Mouse (Mus musculus): ENCODE results near the gene Krtap5-4. TPM values are rescaled to one million over a fixed set of nuclear protein-coding genes. Genes with fewer than 3 reads are reported as not detected.
A peak's percentile ranks its signal among the peaks of the same experiment; 100 is the strongest.
"Not testable (repeated sequence)": the region's sequence is repeated elsewhere in the genome, so short reads cannot be mapped to it uniquely, and the experiment has no call there.

Gene Krtap5-4
- total RNA-seq, 2 experiments from 2014 or later = not detected

DNA sequence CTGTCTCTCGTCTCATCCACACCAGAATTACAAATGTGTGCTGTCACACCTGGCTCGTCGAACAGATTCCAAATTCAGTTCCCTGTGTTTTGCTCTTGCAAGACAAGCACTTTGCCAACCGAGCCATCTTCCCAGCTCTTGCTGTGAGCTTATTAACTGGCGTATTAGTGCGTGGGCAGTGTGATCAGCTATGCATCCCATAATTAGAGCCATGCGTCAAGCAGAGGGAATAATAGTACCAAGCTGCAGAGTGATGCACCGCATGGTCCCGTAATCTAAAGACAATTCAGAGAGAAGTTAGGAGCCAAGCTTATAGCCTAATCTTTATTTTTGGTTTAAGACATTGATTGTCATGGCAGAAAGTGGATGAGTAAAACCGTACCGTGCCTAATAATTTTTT is 15.8 kb downstream of the Krtap5-4 start:
- intact Hi-C loops (cut with DNase I) = loop anchor here (5.0 kb wide), 1 partner anchor 178 kb away; the partner anchor contains the start of gene Tnnt3
- DNase-seq (ENCODE audit: low spot score in 2 of 2) = no peak

DNA sequence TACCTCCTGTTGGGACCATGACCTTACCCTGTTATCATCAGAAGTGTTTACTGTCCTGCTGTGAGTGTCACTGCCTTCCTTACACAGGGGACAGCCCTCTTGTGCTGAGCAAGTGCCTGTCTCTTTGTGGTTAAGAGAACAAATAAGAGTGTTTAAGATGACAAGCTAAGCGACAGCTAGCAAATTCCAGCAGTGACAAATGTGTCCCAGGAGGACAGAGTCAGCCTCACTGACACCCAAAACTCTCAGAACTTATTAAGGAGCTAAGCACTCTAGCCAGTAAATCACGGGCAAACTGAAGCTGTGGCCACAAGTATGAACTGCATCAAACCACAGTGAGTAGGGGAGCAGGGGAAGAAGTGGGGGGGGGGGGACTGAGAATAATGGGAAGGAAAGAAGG is 17.6 kb downstream of the Krtap5-4 start:
- no peak for DNase-seq (ENCODE audit: low spot score in 2 of 2)
- intact Hi-C loops (cut with DNase I) = no loop called here

DNA sequence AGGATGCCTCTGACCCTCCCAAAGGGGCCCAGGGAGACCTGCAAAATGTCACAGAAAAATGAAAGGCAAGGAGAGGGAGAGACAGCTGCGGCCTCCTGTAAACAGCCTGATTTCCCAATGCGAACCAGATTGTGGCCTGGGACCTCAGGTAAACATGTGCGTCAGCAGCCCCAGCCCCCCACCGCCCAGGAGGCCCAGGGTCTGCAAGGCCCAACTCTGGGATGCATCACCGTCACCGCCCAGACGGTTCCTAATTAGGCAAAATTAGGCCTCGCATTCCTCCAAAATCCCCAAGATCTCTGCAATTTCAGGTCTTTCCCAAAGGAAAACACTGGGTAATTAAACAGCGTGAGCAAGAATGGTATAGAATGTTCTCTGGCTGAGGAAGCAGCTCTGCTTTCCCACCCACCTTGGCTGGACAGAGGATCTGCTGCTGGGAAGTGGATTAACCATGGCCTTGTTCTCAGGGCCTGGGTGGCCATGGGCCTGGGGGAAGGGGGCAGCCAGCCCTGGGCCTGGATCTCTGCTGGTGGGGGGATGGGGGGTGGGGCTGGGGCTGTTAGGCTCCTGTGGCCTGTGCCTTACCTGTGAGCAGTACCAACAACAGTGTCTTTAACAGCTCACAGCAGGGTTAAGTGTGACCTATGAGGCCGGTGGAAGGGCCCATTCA is 18.4 kb downstream of the Krtap5-4 start:
- intact Hi-C loops (cut with DNase I); DNase-seq (ENCODE audit: low spot score in 2 of 2): not testable (repeated sequence)

DNA sequence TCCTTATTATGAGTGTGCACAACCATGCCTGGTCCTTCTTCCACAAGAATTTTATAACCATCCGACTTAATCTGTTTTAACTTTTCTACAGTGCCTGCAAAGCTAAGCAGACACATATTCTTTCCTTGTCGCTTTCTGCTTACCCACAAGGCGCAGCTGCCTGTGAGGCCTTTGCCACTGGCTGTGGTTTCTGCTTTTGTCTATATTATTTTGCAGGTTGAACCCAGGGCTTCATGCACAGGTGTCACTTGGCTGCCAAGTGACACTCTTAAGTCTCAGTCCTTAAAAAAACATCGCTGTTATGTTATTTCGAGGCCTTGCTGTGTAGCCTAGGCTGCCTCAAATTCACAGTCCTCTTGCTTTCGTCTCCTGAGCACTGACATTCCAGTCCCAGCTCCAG is 19.3 kb downstream of the Krtap5-4 start:
- DNase-seq (ENCODE audit: low spot score in 2 of 2) = no peak

DNA sequence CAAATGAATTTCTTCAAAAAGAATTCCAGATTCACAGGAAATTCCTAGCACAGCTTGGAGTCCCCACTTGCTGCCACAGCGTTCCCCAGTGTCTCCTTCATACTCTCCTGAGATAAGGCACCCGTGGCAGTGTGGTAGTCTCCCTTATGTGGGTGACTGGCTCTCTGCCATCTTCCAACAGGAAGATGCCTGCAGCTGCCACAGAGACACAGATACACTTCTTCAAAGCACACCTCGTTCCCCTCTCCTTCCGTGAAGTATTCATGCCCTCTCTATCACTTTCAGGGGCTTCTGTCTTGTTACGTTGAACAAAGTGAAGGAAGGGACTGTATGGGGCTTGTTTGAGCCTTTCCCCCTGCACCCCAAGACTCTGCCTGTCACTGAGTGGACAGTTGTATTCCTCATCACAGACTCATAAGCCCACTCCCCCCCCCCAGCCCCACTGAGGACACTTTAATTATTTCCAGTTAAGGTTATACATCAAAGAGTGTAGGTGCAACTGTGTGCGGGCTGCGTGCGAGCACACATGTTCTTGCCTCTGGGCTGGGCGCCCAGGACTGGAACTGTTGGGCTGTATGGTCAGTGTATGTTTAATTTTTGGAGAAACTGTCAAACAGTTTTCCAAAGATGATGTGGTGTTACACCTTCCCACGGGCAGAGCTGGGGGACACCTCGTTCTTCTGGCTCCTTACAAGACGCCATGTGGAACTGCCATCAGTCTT is 20.2 kb downstream of the Krtap5-4 start:
- intact Hi-C loops (cut with DNase I) = no loop called here
- DNase-seq (ENCODE audit: low spot score in 2 of 2) = peak in 1 of 2 experiments; percentile 20

More for the DNA sequence above, 19.3 kb downstream of the Krtap5-4 start:
- intact Hi-C loops (cut with DNase I) = no loop called here

DNA sequence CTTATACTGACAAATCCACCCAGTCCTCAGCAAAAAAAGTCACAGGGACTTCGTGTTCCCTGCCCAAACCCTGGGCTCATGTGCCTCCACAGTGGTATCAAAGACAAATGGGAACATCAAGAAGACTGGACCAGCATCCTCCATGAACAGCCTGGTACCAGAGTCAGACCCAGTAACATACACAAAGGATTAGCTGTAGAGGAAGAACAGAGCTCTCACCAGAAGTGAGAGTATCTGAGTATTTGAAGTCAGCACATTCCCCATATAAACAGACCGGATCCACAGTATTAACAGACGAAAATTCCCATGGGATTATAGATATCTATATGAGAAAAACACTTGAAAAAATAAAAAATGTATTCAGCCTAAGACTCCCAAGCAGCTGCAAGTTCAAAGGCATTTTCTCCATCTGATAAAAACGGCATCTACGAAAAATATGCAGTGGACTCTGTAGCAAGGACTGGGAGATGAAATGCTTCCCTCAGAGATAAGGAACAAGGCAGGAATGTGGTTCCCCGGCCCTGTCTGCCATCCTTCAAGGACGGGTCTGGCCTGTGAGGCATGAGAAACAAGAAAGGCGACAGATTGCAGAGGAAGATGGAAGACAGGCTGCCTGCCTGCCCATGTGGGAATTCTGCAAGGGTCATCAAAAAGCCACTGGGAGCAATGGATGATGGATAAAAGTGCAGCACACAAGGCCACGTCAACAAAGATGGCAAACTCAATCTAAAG is 23.5 kb downstream of the Krtap5-4 start:
- intact Hi-C loops (cut with DNase I) = no loop called here
- no peak for DNase-seq (ENCODE audit: low spot score in 2 of 2)

DNA sequence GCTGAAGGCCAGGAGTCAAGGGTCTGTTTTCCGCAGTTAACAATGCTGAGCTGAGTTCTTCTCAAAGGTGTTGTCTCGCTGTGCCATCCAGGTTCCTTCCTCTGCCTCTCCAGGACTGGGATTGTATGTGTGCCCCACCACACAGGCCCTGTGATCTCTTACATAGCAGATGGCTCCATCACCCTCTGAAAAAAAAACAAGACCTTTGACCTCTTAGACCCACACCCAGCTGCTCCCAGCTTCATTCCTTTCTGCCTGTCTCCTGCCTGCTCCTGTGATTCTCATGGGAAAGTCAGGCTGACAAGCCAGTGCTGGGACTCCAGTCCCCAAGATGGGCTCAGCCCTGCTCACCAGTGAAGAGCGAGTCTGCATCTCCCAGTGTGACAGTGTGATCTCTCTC is 25.2 kb downstream of the Krtap5-4 start:
- no peak for DNase-seq (ENCODE audit: low spot score in 2 of 2)
- intact Hi-C loops (cut with DNase I) = no loop called here

DNA sequence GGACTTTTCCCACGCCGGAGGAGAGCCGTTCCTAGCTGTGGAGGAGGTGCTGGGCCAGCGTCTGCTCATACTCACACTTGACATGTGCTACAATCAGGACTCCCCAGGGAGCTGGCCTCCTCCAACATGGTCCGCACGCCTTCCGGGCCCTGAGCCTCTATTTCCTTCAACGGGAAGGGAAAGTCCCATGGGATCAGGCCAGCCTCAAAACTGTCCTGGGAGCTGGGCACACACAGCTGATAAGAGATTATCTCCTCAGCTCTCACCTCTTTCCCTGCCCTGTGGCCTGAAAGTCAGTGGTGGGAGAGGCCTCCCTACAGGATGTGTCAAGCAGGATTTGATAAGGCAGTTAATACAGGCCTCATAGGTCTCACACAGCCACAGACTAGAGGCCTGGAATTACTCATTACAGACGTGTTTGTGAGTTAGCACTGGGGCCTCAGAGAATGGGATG is 26.9 kb downstream of the Krtap5-4 start:
- intact Hi-C loops (cut with DNase I) = loop anchor here (5.0 kb wide), 2 partner anchors 167 to 347 kb away; partner anchors contain the start of gene Tnnt3
- no peak for DNase-seq (ENCODE audit: low spot score in 2 of 2)

DNA sequence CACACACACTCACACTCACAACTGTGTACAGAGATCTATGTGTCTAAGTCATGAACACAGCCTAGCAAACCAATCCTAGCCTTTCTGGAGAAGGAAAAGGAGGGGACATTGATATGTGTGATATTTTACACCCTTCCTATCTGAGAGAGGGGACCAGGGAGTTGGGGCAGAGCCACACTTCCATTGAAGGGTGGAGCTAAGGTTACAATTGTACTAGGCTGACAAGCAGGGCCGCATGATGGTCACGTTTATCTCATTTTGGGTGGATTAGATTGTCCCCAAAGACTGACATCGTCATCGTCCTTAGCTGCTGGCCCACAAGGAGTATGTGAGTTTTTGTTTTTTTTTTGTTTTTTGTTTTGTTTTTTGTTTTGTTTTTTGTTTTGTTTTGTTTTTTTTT is 27.9 kb downstream of the Krtap5-4 start:
- no peak for DNase-seq (ENCODE audit: low spot score in 2 of 2)
- intact Hi-C loops (cut with DNase I) = loop anchor here (5.0 kb wide), 2 partner anchors 166 to 346 kb away; partner anchors contain the start of gene Tnnt3

DNA sequence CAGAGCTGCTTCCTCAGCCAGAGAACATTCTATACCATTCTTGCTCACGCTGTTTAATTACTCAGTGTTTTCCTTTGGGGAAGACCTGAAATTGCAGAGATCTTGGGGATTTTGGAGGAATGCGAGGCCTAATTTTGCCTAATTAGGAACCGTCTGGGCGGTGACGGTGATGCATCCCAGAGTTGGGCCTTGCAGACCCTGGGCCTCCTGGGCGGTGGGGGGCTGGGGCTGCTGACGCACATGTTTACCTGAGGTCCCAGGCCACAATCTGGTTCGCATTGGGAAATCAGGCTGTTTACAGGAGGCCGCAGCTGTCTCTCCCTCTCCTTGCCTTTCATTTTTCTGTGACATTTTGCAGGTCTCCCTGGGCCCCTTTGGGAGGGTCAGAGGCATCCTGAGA is 29.4 kb downstream of the Krtap5-4 start:
- not testable (repeated sequence) for DNase-seq (ENCODE audit: low spot score in 2 of 2)
- intact Hi-C loops (cut with DNase I) = loop anchor here (5.0 kb wide), 2 partner anchors 165 to 345 kb away; partner anchors contain the start of gene Tnnt3

DNA sequence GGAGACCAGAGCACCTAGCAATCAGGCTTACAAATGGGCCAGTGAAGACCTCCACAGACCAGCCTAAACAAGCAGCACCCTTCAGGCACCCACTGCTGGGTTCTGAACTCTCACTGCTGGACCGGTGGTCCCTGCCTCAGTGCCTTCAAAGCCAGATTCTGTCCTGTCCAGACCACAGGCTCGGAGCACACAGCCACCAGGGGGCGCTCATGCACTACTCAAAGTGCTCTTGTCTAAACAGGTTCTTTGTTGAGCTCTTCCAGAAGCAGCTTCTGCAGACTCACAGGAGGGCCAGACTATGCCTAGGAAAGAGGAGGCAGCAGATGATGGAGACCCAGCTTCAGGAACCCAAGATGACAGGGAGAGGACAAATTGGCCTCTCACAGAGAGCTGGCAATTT is 30.9 kb downstream of the Krtap5-4 start:
- intact Hi-C loops (cut with DNase I) = loop anchor here (1.0 to 5.0 kb wide), 4 partner anchors 101 to 343 kb away; partner anchors contain the start of gene Tnnt3
- peak; percentile 89 for DNase-seq (ENCODE audit: low spot score in 2 of 2)

DNA sequence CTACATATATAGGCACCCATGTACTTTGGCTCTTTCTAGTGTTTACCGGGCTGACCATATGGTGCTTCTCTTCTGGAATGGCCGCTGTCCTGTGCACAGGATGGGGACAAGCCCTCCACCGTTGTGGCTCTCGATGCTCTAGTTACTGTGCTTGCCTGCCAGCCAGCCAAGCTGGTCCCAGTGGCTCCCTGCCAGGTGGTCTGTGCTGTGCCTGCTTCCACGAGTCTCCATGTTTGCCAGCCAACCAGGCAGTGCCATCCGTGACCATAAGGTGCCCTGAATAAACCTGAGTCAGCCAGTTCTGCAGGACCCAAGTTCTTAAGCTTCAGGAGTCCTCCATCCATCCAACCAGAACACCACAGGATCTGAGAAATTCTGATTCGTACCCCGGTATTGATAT is 31.8 kb downstream of the Krtap5-4 start:
- no peak for DNase-seq (ENCODE audit: low spot score in 2 of 2)
- intact Hi-C loops (cut with DNase I) = loop anchor here (2.0 kb wide), 1 partner anchor 246 kb away; no protein-coding TSS in a partner anchor

DNA sequence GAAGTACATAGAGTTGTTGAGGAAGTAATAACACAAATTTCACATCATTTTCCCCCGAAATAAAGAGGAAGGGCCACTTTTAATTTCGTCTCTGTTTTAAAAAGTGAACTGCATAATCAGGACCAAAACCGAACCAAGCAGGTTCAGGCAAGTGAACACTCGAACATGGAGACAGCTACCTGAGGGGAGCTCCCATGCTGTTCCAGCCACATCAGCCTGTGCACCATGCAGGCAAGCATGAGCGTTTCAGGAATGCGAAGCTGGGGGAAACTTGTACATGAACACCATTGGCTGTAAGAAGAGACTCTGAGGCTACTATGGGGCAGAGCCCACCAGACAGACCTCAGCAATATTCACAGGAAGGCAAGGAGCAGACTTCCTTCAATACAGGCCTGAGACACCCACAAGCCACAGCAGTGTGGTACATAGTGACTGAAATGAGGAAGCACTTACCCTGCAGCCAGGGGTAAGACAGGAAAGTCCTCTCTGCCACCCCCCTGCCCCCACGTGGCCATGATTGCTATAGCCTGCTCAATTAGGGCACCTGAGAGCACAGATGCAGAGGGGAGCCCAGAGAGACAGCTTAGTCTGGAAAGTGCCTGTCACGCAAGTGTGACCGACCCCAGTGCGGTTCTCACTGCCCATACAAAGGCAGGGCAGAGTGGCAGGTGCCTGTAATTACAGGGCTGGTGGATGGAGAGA is 37.1 kb downstream of the Krtap5-4 start:
- peak in 1 of 2 experiments; percentile 34 for DNase-seq (ENCODE audit: low spot score in 2 of 2)
- intact Hi-C loops (cut with DNase I) = no loop called here

DNA sequence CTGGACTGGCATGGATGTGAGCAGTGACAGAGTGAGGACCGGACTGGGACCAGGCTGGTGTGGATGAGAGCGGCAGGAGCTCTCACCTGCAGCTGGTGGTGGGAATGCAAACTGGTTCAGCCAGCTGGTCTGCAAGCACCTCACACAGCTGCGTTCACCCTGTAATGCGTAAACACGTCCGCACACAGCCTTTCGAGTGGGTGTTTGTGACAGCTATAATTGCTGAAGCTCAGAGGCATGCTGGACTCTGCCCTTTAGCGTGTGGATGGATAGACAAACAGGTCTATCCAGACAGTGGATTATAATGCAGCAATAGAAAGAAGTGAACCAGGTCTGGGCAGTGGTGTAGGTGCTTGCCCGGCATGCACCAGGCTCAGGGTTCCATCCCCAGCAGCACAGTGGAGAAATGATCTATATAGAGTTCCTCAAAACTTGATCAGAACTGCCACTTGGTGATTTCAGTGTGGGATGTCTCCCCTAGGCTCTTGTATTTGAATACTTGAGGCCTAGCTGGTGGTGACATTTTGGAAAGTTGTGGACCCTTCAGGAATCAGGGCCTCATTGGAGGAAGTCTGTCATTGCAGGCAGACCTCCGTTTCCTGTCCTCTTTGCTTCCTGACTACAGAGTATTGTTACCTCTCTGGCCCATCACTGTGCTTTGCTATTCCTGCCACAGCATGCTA is 38.4 kb downstream of the Krtap5-4 start:
- intact Hi-C loops (cut with DNase I) = no loop called here
- no peak for DNase-seq (ENCODE audit: low spot score in 2 of 2)

DNA sequence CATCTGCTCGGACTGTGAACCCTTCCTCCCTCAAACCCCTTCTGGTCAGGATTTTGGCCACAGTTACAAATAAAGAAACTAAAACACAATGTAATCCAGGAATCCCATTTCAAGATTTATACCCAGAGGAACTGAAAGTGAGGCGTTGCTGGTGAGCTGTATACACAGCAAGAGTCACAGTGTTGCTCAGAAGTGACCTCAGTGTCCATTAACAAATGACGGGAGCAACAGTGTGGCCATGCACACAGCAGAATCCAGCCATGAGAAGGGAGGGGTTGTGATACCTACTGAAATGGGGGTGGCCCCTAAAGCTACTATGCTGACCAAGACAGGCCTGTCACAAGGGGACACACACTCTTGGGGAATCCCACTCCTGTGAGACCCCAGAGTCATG is 38.9 kb downstream of the Krtap5-4 start:
- intact Hi-C loops (cut with DNase I) = no loop called here
- no peak for DNase-seq (ENCODE audit: low spot score in 2 of 2)

DNA sequence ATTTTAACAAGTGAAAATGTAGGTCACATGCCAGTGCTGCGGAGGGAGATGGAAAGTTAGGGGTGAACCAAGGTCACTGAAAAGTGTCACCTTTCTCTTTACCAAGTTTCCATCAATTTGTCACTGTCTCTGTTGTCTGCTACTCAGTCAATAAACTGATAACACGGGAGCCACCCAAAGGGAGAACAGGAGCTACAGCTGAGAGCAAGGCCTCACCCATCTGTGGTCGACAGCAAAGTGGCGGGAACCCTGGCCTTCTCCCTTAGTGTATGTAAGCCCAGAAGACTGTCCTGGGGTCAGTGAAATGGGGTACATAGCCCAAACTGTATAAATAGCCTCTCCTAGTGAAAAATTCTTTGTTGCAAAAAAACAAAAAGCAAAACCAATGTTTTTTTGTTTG is 44.2 kb downstream of the Krtap5-4 start:
- intact Hi-C loops (cut with DNase I) = no loop called here
- no peak for DNase-seq (ENCODE audit: low spot score in 2 of 2)

DNA sequence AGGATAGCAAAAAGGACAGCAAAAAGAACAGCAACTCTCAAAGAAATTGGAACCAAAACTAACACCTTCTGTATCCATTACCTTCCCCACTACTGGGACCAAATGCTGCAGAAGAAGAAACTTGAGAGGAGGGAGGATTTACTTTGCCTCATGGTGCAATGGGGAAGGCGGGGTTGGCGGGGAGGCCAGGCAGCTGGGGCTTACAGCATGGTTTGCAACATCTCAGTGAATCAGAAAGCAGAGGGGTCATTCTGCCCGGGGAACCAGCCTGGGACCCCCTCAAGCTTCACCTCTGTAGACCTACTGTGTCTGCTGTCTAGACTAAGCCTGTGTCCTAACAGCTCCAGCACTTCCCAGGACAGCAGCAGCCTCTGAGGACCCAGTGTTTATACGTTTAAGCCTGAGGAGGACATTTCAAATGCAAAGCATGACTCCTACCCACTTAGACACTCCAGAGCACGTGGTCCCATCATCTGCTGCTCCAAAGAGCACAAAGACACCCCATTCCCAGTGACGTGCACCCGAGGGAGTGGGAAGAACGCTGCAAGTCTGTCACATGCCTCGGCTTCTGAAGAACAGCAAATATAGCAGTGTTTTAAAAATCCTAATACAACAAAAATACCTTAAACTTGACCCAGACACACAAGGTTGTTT is 46.1 kb downstream of the Krtap5-4 start:
- intact Hi-C loops (cut with DNase I) = loop anchor here (1.0 kb wide), 1 partner anchor 22 kb away; no protein-coding TSS in a partner anchor
- DNase-seq (ENCODE audit: low spot score in 2 of 2) = peak; percentile 52 to 83

DNA sequence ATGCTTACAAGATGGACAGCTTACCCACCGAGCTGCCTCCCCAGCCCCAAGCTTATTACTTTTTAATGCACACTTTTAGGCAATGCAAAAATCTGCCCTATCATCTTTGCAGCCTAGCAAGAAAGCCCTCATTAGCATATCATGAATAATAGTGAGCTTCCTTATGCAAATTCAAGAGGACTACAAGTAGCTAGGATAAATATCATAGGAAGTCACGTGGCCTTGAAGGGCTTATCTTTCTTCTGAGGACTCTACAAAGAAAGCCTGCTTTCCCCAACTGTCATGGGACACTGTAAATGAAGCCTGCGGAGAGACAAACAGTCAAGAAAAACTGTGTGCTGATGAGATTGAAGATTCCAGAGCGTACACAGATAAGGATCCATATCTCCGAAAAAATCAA is 48.2 kb downstream of the Krtap5-4 start:
- DNase-seq (ENCODE audit: low spot score in 2 of 2) = no peak
- intact Hi-C loops (cut with DNase I) = no loop called here

All from left cerebral cortex, postnatal 25 days (tissue).